In the genomic region with DNA sequence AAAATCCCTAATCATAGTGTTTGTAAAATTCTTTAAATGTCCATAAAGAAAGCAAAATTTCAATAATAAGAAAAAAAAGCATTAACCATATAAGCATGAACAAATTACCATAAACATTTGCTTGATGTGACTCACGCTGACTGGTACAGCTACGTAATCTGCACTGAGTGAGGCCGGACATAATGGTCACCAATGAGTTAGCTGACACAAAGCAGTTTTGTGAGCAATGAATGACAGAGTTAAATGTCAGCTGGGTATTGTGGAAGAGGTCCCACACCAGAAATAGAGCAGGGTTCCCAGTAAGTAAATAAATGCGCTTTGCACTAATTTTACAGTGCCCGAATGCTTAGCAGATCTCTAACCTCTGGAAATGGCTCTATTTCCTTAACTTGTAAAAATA, we compare ENCODE assay signal across 22 mouse cellular contexts.
DNase-seq lines count a peak whose midpoint lies in the region; ATAC-seq and TF ChIP-seq lines count a peak whose summit lies in the region.
"Had no signal": no experiment of that assay in that cellular context is flagged by ENCODE, and none has a peak within 500 bp of the region (broad histone marks: within the 10 kb centered on the region; RNA-seq: fewer than 3 reads in every experiment).

No protein-coding gene starts in this region.

- H3K4me2 ChIP-seq in intestine, postnatal 0 days (replicated peaks; ENCODE audit: low read depth), result no peak overlapping the region
- H3K4me2 ChIP-seq: forebrain, embryonic 13.5 days; heart, embryonic 11.5 days; hindbrain, embryonic 12.5 days; hindbrain, embryonic 15.5 days had no signal

- no peaks in the 10 kb centered on the region for H3K36me3 ChIP-seq in intestine, postnatal 0 days (ENCODE audit: control insufficient read depth, insufficient read depth)
- H3K36me3 ChIP-seq: forebrain, embryonic 10.5 days; hindbrain, embryonic 12.5 days; hindbrain, embryonic 15.5 days had no signal

- no peaks in the 10 kb centered on the region; the same call in 1 of the 2 replicates for H3K27me3 ChIP-seq in intestine, postnatal 0 days (replicated peaks; ENCODE audit: control insufficient read depth, insufficient read depth, low read length)
- H3K27me3 ChIP-seq: hindbrain, embryonic 12.5 days; hindbrain, embryonic 15.5 days had no signal

- no peak for TF ChIP-seq CTCF in left cerebral cortex, adult 2 months (IDR thresholded peaks at IDR 0.05)
- TF ChIP-seq CTCF in cortical plate, adult 2 months (IDR thresholded peaks at IDR 0.05; ENCODE audit: extremely low read depth, insufficient read depth, low read length), result no peak
- no peak for TF ChIP-seq CTCF in intestine, postnatal 0 days (IDR thresholded peaks at IDR 0.05; ENCODE audit: low read depth)

- peak; percentile 22 to 46 for DNase-seq in layer of hippocampus, adult 8-10 months (ENCODE audit: low spot score in 2 of 2)
- no peak for DNase-seq in layer of hippocampus, postnatal 25 days (ENCODE audit: extremely low spot score in 1 of 2, low spot score in 1 of 2)
- no peak for DNase-seq in left cerebral cortex, adult 2 months (ENCODE audit: extremely low spot score in 1 of 2, low spot score in 2 of 2)
- DNase-seq in left cerebral cortex, postnatal 4 days, result no peak
- DNase-seq: adrenal gland, adult 2 months; adrenal gland, postnatal 14 days; cerebellum, adult 11-12 months; cerebellum, adult 8-10 months; cerebellum, postnatal 10 days; cerebellum, postnatal 36 days; gastrocnemius, adult 2 months; gastrocnemius, postnatal 14 days; heart, adult 11 months had no signal

- intact Hi-C loops in left cerebral cortex, adult 2 months (cut with DNase I), result no loop called here
- intact Hi-C loops in left cerebral cortex, postnatal 4 days (cut with DNase I), result no loop called here

- H3K4me1 ChIP-seq in cortical plate, adult 2 months (ENCODE audit: control insufficient read depth, insufficient read depth, low read length), result no peaks in the 10 kb centered on the region; the same call in 1 of the 2 replicates
- H3K4me1 ChIP-seq in intestine, postnatal 0 days (replicated peaks; ENCODE audit: control insufficient read depth, insufficient read depth, low read length), result no peaks in the 10 kb centered on the region

- H3K9me3 ChIP-seq in intestine, postnatal 0 days (ENCODE audit: control insufficient read depth), result no peaks in the 10 kb centered on the region
- H3K9me3 ChIP-seq: forebrain, embryonic 10.5 days; forebrain, embryonic 13.5 days; hindbrain, embryonic 12.5 days; hindbrain, embryonic 15.5 days had no signal

- peak overlapping the region; percentile 20; the same call in 1 of the 2 replicates for H3K27ac ChIP-seq in left cerebral cortex, adult 2 months
- H3K27ac ChIP-seq in cortical plate, adult 2 months (ENCODE audit: insufficient read depth, low read length), result 0 out of 2 replicates have a peak overlapping the region, but pooled peaks have one; percentile 61
- no peak overlapping the region for H3K27ac ChIP-seq in intestine, postnatal 0 days (ENCODE audit: low read depth, low read length)
- H3K27ac ChIP-seq: forebrain, embryonic 10.5 days; forebrain, embryonic 13.5 days; gastrocnemius, adult 2 months; hindbrain, embryonic 12.5 days; hindbrain, embryonic 15.5 days had no signal

- no peak overlapping the region for H3K9ac ChIP-seq in intestine, postnatal 0 days (ENCODE audit: low read depth, low read length)
- H3K9ac ChIP-seq: forebrain, embryonic 13.5 days; hindbrain, embryonic 12.5 days; hindbrain, embryonic 15.5 days had no signal

- TF ChIP-seq POLR2A in cortical plate, adult 2 months (IDR thresholded peaks at IDR 0.05; ENCODE audit: extremely low read depth, insufficient read depth, low read length), result no peak

- H3K4me3 ChIP-seq in left cerebral cortex, adult 2 months, result no peak overlapping the region
- no peak overlapping the region for H3K4me3 ChIP-seq in cortical plate, adult 2 months (ENCODE audit: insufficient read depth, low read length)
- no peak overlapping the region for H3K4me3 ChIP-seq in intestine, postnatal 0 days (ENCODE audit: low read depth, low read length)
- H3K4me3 ChIP-seq: forebrain, embryonic 10.5 days; forebrain, embryonic 13.5 days; gastrocnemius, adult 2 months; hindbrain, embryonic 12.5 days; hindbrain, embryonic 15.5 days had no signal

- 80% methylated on average over 5 of the region's 5 CpGs for WGBS in intestine, postnatal 0 days

- ATAC-seq in intestine, postnatal 0 days, result no peak
- ATAC-seq: CD4-positive, CD25-positive, alpha-beta regulatory T cell, adult 4 months; forebrain, embryonic 13.5 days; forebrain, embryonic 16.5 days had no signal

Comparison
In these comparisons a context has a peak if more than half of its experiments do, and no peak if none do; other contexts are left out.
1. DNase-seq: peak in layer of hippocampus, adult 8-10 months (2 of 2); none in layer of hippocampus, postnatal 25 days (0 of 2), left cerebral cortex, adult 2 months (0 of 2) and left cerebral cortex, postnatal 4 days (single experiment).